Mouse (Mus musculus): ENCODE measurements around the gene Diras2.

Gene Diras2

DNA sequence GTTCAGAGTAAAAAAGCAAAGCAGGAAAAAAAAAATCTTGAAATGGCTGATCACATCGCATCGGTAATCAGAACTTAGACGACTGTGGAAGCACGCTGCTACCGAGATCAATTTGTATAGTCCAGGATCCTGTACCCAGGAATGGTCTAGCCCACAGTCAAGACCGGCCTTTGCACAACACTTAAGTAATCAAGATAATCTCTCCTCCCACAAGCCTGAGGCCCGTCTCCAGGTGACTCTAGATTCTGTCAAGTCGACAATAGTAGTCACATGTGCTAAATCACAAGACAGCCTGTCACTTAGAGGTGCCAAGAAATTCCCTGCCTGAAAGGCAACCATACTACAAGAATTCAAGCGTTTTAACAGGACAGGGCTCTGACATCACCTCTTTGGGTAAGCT, at the start of gene Diras2:
Gene Diras2 (minus strand): TSS at position 159 of the 400 bp plus-strand sequence.
- no peak for DNase-seq (ENCODE audit: low read depth, low spot score)

DNA sequence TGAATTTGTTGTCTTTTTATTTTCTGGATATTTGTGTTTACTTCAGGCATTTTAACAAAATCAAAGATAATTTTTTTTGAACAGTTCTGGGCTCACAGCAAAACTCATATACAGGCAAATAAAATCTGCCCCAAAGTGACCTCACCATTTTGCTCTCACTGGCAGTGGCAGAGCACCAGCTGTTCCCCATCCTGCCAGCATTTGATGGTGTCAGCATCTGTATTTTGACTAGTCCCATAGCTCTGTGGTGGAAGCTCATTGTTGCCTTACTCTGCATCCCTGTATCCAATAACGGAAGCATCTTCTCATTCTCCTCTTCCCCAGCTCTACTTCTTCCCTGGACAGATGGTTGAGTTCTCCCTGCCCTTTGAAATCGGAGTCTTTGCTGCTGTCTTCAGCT, 47.7 kb upstream of the Diras2 start:
- no peak for DNase-seq (ENCODE audit: low read depth, low spot score)

DNA sequence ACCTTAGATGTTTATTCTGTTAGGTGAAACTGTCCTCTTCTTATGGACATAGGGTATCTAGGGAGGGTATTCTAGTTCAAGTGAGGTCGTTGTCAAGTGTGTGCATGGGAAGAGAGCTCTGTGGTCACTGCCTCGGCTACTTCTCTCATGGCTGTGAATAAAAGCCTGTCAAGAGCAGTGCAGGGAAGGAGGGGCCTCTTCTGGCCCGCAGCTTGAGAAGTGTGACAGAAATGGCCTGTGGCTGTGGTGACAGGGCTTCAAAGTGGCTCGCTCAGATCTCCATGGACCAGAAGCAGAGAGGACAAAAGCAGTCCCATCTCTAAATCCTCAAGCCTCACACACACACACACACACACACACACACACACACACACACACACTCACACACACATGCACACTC, 46.9 kb upstream of the Diras2 start:
- no peak for DNase-seq (ENCODE audit: low read depth, low spot score)

DNA sequence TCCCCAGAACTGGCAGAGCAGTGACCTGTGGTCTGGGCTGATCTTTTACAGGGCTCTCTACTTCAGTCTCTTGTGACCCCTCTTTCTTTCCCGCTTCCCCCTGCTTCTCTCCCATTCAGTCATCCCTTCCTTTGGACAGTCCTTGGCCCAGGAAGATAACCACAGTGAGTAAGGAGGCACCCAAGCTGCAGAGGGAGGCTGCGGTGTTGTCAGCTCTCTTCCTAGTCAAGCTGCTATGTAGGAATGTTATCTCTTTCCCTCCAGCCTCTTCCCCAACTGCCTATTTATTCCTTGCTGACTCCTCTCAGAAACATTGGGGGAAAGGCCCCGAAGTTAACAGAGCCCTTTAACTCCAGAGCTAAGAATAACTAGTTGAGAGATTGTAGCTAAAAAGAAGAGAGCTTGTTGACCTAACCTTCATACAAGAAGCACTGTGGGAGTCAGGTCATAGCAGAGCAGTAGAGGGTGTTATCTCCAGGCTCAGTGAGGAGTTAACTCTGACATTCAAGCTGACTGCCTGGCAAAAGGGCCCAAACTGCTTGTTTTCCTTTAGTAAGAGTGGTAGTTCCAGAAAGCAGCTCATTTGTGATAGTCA, 46.3 kb upstream of the Diras2 start:
- no peak for DNase-seq (ENCODE audit: low read depth, low spot score)

DNA sequence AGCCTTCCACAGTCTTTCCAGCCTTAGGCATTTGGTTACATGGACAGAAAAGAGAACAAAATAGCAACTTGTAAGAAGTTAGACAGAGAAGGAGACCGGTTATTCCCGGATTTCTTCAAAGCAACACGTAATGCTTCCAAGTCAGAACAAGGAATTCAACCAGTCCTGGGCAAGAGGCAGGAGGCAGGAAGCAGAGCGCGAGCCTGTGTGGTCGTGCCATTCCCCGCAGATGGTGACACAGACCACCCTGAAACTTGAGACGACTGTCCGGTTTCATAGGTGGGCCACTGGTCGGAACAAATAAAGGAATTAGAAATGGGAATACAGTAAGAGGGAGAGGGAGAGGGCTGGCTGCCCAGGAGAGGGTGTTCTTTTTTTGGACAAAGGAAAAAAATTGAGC, 45.8 kb upstream of the Diras2 start:
- DNase-seq (ENCODE audit: low read depth, low spot score), result no peak

DNA sequence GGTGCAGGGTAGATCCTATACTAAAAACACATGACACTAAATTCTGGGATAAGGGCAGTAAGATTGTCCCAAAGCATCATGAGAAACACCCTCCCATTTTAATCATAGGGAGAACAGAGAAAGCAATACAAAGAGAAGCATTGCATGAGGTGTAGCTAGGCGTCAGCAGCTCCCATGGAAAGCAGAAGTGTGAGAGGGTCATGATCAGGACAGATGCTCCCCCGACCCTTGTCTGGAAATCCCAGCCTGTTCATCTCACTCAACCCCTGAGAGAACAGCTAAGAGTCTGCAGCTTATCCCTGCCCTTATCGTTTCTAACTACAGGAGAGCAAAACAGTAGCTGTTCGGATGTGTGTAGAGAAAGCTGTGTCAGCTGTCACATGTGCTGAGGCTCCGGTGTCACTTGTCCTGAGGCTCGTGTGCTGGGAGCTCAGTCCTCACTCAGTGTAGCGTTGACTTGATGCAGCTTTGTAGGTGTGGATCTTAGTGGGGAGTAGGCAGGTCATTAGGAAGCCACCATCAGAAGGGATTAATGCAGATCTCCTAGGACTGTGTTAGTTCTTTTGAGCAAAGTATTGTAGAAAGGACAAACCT, 45.0 kb upstream of the Diras2 start:
- DNase-seq (ENCODE audit: low read depth, low spot score), result peak; percentile 41

DNA sequence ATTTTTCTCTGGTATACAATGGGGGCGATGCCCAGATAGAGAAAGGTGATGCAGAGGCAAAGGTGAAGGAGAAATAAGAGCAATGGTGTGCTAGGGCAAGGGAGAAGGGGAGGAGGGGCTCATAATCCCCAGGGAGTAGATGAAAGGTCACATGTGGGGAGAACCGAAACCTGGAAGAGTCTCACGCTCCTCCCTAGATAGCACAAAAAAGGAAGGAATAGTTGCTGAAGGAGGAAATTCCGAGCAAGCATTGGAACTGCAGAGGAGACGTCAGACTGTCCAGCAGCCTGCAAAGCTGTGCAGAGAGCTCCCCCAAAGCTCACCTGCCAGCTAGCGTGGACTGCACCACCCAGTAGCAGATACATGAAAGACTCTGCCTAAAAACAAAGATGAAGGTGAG, 44.4 kb upstream of the Diras2 start:
- no peak for DNase-seq (ENCODE audit: low read depth, low spot score)

DNA sequence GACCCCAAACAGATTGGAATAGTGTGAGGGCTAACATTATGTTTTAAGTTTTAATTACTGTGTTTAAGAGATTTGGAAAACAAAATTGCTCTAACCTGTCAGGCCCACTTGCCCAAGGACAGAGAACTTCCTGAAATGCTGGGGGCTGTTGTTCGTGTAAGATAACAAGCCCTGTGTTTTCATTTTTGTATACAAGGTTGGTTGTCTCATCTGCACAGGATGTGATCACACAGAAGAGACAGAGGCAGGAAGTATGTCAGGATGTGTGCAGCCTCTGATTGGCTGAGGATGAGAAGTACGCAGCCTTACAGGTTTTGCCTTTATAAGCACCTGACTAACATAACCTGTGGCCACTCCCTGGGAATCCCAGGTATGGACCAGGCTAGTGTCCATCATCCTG, 43.2 kb upstream of the Diras2 start:
- DNase-seq (ENCODE audit: low read depth, low spot score), result no peak

DNA sequence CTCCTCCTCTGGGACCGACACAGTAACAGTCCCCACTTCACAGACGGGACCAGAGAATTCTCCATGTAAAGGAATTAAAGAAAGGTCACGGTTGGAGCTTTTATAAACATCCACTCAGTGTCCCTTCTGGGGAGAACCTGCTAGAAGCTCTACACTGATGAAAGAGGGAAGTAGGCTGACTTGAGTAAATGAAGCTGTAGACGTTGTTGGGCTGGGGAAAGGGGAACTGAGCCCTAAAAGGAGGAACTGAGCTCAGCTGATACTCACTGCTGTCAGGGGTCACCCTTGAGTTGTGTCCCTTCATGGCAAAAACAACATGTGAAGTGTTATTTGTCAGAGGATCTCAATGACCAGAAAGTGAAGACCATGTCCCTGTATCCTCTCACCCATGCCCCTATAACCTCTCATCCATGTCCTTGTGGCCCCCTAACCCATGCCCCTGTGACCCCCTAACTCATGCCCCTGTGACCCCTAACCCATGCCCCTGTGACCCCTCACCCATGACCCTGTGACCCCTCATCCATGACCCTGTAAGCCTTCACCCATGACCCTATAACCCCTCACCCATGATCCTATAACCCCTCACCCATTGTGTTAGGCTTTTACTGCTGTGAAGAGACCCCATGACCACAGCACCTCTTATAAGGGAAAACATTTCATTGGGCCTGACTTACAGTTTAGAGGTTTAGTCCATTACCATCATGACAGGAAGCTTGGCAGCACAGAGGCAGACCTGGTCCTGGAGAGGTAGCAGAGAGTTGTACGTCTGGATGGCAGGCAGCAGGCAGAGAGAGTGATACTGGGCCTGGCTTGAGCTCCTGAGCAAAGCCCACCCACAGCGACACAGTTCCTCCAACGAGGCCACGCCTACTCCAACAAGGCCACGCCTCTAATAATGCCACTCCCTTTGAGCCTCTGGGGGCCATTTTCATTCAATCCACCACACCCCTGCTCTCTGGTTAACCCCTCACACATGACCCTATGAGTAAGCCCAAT, 41.7 kb upstream of the Diras2 start:
- DNase-seq (ENCODE audit: low read depth, low spot score), result peak; percentile 93

DNA sequence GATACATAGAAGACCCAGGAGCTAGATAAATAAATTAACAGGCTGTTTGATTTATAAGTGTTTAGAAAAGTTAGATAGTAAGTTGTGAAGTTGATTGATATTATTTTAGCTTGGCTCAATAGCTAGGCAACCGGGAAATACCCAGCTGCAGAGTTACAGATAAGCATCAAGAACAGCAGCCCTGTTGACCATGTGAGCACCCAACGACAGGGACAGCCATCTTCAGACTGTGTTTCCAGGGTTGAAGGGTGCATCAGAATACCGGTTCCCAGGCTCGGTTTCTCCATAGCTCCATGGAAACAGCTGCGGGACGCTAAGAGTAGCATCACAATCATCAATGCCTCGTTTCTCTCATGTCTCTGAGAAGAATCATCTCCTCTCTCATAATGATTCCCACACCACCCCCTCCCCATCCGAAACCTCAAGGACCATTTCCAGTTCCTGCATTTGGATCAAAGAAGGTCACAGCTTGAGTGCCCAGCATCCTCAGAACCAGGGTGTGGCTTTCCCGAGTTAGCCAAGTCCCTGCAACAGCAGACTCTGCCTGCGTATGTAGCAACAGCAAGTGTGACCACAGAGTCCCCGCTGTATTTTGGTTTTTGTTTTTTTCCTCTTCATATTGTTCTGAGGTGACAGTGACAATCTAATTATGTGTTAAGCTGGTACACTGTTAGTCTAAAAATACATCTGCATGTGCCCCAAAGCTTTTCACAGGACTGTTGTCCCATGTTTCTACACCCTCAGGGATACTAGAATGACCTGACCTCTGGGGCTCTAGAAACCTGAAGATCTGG, 40.7 kb upstream of the Diras2 start:
- no peak for DNase-seq (ENCODE audit: low read depth, low spot score)

DNA sequence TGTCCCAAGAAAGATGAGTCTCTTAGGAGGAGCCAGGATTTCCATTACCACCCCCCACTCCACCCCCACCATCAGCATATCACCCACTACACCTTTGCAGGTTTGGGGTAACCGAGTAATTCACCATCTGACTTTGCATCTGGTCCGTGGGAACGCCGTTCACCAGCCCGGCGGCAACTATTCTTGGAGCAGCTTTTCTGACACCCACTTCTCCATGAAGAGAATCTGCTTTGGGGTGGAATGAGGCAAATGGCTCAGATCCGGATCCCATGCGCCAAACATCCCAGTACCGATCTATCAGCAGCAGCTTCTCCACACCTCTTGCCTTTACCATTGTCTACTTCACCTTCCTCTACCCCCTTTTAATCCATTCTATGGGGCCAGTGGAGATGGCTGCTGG, 39.2 kb upstream of the Diras2 start:
- DNase-seq (ENCODE audit: low read depth, low spot score), result no peak

DNA sequence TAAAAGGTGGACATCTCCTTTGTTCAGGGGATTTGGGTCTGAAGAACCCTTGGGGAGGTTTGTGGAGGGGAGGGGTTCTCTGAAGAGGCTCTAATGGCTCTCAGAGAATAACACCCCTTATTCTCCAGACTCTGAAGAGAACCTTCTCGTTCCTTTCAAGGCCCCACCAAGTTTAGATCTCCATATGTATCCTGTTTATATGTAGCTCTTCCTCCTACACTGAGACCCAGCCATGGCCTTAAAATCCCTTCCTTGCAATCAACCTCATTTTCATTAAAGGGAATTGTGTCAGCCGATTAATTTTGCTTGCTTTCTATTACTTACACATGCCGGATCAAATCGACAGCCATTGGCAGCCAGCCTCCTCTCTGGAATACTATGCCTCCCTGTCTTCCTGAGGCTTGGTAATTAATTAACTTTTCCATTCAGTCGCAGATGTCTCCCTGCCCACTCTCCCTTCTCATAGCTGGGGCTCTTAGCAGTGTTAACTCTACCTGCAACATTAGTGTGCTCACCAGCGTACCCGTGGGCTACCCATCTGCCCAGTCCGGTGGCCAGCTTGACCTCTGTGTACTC, 38.2 kb upstream of the Diras2 start:
- DNase-seq (ENCODE audit: low read depth, low spot score), result no peak

DNA sequence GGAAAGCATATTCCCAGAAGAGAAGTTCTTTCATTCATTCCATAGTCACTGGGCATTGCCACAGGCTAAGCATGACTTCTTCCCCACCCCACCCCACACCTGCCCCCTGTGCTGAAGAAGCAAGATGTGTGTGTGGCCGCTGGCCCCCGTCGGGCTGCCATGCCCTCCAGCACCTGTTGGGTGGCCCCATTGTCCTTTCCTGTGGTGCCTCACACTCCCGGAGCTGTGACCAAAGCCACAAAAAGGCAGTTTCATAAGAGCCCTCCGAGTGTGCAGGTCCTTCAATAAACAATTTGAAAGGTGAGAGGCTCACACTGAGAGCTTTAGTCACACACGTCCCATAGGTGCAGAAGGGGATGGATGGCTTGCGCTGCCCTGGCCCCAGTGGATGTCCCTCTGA, 35.7 kb upstream of the Diras2 start:
- no peak for DNase-seq (ENCODE audit: low read depth, low spot score)

DNA sequence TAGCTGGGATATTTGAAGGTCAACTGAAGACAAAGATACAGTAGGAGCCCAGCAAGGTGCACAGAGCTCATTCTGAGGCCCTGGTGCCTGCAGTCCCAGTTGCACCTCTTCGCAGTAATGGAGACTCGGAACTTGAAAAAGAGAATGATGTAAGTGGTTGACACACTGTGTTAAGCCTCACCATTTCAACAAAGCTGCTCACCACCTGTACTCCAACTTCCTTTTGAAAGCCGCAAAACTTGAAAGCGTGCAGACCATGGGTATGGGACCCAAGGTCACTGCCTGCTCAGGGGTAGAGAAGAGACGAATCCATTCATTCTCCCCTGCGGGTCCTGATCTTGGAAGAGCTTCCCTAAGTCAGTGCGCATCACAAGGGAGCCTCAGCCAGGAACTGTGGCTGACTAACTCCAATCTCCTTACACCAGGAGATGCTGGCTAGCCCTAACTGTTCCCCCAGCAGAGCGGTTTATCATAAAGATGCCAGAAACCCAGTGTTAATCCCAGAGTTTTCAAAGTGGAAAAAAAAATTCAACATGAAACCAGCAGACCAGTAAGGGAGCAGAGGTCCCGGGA, 35.2 kb upstream of the Diras2 start:
- no peak for DNase-seq (ENCODE audit: low read depth, low spot score)

DNA sequence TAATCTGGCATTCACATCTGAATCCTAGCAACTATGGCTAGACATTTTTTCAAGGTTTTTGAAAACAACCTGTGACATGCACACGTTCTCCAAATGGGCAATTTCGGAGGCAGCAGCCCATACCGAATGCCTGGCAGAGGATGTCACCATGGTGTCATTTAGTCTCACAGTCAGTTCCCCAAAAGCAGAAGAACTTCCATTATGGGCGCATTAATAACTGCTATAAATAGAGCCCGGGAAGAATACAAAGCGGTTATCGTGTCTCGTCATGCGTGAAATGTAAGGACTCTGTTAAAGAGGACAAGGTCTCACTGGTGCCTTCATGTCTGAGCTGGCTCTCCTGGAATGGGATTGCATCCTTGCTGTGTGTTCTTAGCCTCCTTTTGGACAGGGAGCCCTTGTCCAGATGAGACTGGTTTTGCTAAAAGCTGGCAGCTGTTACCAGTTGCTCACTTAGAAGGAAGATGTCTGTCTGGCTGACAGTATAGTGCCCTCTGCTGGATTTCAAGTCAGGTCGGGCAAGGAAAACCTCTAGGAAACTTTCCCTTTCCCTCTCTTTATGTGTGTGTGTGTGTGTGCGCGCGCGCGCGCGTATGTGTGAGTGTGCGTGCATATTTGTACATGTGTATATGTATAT, 34.1 kb upstream of the Diras2 start:
- DNase-seq (ENCODE audit: low read depth, low spot score), result peak; percentile 41

DNA sequence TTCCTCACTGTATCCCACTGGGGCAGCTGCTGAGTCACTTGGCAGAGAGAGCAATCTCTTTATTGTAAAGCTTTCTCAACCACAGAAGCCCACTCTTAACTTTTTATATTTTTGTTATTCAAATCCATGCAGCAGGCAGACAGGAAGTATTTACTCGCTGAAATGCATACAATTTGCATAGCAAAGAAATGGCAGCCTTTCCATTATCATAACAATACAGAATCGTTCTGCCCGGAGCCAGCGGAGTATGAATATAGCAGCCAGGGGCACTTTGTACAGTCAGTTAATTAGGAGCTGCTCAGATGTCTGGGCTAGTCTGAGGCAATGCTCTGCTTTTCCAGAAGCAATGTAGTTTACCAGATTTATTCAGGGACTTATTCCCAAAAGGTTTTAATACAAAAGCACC, 31.1 kb upstream of the Diras2 start:
- DNase-seq (ENCODE audit: low read depth, low spot score), result peak; percentile 22

DNA sequence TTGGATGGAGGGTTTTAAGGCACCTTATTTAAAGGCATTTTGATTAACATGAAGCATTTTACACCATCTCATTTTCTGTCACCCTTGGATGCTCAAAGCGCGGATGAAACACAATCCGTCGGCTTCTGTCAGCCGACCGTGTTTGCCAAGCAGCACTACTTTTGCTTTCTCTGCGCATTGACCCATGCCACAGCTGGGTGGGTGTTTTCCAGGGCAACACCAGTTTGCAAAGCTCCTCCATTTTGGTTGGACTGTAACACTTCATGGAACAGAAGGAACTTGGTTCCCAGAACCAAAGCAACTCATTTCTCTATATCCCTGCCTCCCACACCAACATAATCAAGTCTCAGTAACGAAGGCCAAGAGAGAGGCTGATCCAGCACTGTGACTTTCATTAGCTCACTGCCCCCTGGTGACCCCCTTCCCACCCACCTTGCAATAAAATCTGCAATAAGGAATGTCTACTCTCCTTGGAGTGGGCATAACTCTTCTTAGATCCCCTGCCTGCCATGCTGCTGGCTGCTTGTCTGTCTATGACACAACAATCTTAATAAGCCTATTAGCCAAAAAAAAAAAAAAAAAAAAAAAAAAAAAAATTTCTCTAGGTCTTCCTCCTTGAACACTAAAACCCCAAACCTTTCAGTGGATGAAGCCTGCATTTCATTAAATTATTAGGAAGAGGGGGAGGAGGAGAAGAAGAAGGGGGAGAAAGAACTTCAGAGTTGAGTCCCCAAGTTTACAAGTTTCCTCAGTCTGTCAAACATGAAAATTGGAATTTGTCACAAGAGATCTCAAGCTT, 30.5 kb upstream of the Diras2 start:
- DNase-seq (ENCODE audit: low read depth, low spot score), result no peak

DNA sequence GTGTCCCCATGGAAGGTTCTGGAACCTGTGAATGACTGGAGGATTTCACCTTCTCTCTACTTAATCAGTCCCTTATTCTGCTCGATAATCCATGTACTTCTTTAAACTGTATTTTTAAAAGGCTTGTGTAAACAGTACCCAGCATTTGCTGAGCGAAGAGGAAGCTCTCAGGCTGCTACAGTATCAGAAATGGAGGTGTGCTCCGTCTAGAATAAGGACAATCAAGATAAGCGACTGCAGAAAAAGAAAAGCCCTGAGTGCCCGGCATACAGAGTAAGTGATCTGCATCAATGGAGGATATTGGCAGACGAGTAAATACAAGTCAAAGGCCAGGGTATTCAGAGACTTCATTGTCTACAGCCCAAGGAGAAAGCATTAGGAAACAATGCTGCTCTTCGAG, 26.3 kb upstream of the Diras2 start:
- no peak for DNase-seq (ENCODE audit: low read depth, low spot score)

DNA sequence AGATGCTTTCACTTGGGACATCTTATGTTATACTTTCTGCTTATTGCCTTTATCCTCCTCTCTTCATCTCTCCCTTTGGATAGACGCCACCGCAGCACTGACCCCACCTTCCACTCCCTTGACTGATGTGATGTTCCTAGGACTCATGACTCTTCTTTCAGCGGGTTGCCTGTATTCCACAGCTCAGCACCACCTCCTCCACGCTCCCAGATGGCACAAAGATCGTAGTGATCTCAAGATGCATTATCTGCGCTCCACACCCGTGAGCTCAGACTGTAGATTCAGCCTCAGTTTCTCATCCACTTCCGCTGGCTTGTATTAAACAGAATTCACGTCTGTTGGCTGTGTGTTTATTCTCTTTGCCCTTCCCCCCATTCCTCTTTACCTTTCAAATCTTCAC, 23.6 kb upstream of the Diras2 start:
- no peak for DNase-seq (ENCODE audit: low read depth, low spot score)

All from A20 (cell line).